Mouse (Mus musculus) adrenal gland, postnatal 10 days (tissue): Measurements from ENCODE around the gene Mpzl1. TPM values are rescaled to one million over a fixed set of nuclear protein-coding genes. Genes with fewer than 3 reads are reported as not detected.
A peak's percentile ranks its signal among the peaks of the same experiment; 100 is the strongest.

Experiments
- DNase-seq: peaks from one replicate; pipeline ENCODE4 v3.0.0; 2021; ENCODE audit warnings: mixed read lengths
- total RNA-seq, 2 experiments: library from RNA; stranded (reverse); gene quantifications; 2 replicates each; pipeline ENCODE4 v1.2.3; 2021

Mpzl1 gene
- total RNA-seq, 2 experiments from 2014 or later, result 46.1 to 56.6 TPM

DNA sequence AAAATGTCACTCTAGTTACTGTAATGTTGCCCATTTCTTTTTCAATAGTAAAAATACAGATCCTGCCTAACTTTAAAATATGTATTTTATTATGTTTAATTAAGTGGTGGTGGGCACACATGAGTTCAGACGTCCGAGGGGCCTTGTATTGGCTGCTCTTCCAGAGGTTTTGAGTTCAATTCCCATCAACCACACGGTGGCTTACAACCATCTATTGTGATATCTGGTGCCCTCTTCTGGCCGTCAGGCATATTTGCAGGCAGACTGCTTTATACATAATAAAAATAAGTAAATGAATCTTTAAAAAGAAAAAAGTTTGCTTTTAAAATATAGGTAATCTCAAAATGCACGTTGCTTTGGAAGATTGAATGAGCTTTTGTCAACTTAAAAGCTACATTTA lies 55.0 kb downstream of the Mpzl1 start:
- DNase-seq, result no peak

DNA sequence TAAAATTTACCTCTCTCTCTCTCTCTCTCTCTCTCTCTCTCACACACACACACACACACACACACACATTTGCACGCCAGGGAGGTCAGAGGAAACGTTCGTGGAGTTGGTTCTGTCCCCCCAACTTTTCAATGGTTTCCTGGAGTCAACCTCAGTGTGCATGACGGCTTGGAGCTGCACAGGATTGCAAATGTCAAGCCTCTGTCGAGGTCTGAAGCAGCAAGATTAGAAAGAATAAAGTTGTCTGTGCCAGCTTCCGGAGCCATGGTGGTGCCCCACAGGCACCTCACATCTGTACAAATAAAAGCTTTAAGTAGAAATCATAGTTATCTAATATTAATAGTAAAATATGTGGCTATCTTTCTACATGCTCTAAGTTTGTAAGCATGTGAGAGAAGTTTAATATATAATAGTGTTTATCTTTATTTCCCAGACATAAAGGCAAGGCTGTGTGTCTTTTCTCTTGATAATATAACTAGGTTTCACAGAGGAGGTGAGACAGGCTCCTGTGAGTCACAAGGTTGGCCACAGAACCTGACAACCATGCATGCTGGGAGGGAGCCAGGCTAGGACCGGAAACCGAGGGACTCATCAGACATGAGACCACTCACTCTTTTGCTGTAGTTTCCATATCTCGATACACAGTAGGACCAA lies 57.8 kb downstream of the Mpzl1 start:
- no peak for DNase-seq

- DNase-seq, result no peak
Measured at GRCm38 (mm10) chr1:165576005-165576404, 58.3 kb downstream of the Mpzl1 start.

GRCm38 (mm10) chr1:165567466-165567865 lies 66.9 kb downstream of the Mpzl1 start:
- no peak for DNase-seq

DNA sequence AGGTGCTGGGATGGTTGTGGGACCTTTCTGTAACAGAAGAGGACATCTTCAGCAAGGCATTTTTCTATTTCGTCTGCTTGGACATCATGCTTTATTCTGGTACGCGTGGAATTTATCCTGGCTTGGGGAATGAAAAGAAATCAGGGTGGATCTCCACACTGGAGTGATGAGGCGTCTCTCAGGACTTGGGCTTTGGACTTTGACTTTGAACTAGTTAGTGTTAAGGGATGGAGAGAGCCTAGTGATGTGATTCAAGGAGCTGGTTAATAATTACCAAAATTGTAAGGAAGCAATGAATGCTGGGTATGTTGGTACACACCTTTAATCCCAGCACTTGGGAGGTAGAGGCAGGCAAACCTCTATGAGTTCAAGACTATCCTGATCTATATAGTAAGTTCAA lies 69.1 kb downstream of the Mpzl1 start:
- no peak for DNase-seq

DNA sequence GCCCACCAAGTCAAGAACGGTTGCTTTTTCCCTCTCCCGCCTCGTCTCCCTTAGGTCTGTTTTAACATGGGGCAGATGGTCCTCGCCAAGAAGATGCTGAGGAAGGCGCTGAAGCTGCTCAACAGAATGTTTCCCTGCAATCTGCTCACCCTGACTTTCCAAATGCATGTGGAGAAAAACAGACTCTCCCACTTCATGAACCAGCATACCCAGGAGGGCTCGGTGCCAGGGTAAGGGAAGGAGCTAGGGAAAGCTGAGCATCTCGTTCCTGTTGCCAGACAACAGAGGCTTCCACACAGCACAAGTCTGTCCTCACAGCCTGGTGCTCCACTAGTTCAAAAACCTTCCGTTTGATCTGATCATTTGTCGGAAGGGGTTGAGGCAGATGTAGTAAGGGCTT lies 75.3 kb downstream of the Mpzl1 start:
- no peak for DNase-seq

GRCm38 (mm10) chr1:165556711-165557110 lies 77.6 kb downstream of the Mpzl1 start:
- peak; percentile 6 for DNase-seq

Other genes with a start within 250 kb of the Mpzl1 start
- gene Dcaf6, start 174.1 kb downstream of the Mpzl1 start, total RNA-seq, result 10 to 100 TPM; 50.5 to 57.9 TPM
- gene Mpc2, start 173.9 kb downstream of the Mpzl1 start, total RNA-seq, result 100 to 1,000 TPM; 381 to 397 TPM
- gene Adcy10, start 149.4 kb downstream of the Mpzl1 start, total RNA-seq, result under 1 TPM; 0.27 to 0.69 TPM
- gene Rcsd1, start 75.2 kb upstream of the Mpzl1 start, total RNA-seq, result 10 to 100 TPM; 27.8 to 32.6 TPM
- gene Creg1, start 129.2 kb upstream of the Mpzl1 start, total RNA-seq, result 10 to 100 TPM; 51.2 TPM
- gene Cd247, start 154.1 kb upstream of the Mpzl1 start, total RNA-seq, result 1 to 10 TPM; 3.2 to 4.5 TPM